Mouse (Mus musculus) liver, embryonic 14.5 days (tissue): ENCODE measurements around the gene Vwa5b1.

Experiments
- CTCF ChIP-seq: IDR thresholded peaks from 2 replicates; pipeline ENCODE4 v1.5.1; 2016; ENCODE audit warnings: antibody characterized with exemption, low read depth, control low read depth
- EP300 ChIP-seq: IDR thresholded peaks from 2 replicates; pipeline ENCODE4 v1.6.1; 2016; ENCODE audit warnings: antibody characterized with exemption, low read depth

GRCm38 (mm10) chr4:138517153-138517789 lies 118.4 kb downstream of the Vwa5b1 start:
- TF ChIP-seq CTCF, result no peak
- no peak for TF ChIP-seq EP300
